Mouse (Mus musculus) heart, embryonic 16.5 days (tissue): ENCODE measurements around the gene Sema6d. TPM values are rescaled to one million over a fixed set of nuclear protein-coding genes. Genes with fewer than 3 reads are reported as not detected.

ENCODE experiments used
- ATAC-seq: fragments of 200-750 bp; cut with Nextera tagmentation; replicated peaks from 2 replicates; pipeline ENCODE4 v1.8.0; 2017; ENCODE audit warnings: moderate number of reproducible peaks; ENCODE audit not compliant: insufficient read depth, low FRiP score; ENCODE audit errors: extremely low read depth
- H3K27ac ChIP-seq: fragments of 300-500 bp; sonication (generic); 2 replicates; pipeline ENCODE4 v1.5.1; 2014; ENCODE audit warnings: mild to moderate bottlenecking, low read length, control low read depth, moderate library complexity
- H3K27me3 ChIP-seq: fragments of 300-500 bp; sonication (generic); 2 replicates; pipeline ENCODE4 v1.6.1; 2014; ENCODE audit warnings: low read length, mixed read lengths; ENCODE audit not compliant: control insufficient read depth, insufficient read depth
- H3K36me3 ChIP-seq: fragments of 300-500 bp; sonication (generic); 2 replicates; pipeline ENCODE4 v1.6.1; 2014; ENCODE audit not compliant: control insufficient read depth, insufficient read depth
- H3K4me1 ChIP-seq: fragments of 300-500 bp; sonication (generic); 2 replicates; pipeline ENCODE4 v1.6.1; 2014; ENCODE audit warnings: low read length, mixed read lengths; ENCODE audit not compliant: control insufficient read depth, insufficient read depth
- H3K4me2 ChIP-seq: fragments of 300-500 bp; sonication (generic); 2 replicates; pipeline ENCODE4 v1.6.1; 2014; ENCODE audit warnings: low read depth, mild to moderate bottlenecking, control low read depth, low read length
- H3K4me3 ChIP-seq: fragments of 300-500 bp; sonication (generic); 2 replicates; pipeline ENCODE4 v1.5.1; 2014; ENCODE audit warnings: mild to moderate bottlenecking, control low read depth, low read length
- H3K9ac ChIP-seq: fragments of 300-500 bp; sonication (generic); 2 replicates; pipeline ENCODE4 v1.6.1; 2014; ENCODE audit warnings: low read length, control low read depth
- H3K9me3 ChIP-seq: fragments of 300-500 bp; sonication (generic); replicated peaks from 2 replicates; pipeline ENCODE4 v1.6.1; 2016; ENCODE audit warnings: low read length; ENCODE audit not compliant: control insufficient read depth
- WGBS: fragments of 180-500 bp; shearing (Covaris S2); extraction: QIAGEN DNeasy Blood & Tissue Kit; methylation state at CpG from one replicate; pipeline ENCODE4 v1.1.7; 2014; 5-methylcytosine and 5-hydroxymethylcytosine counted together
- polyA plus RNA-seq: library from polyadenylated mRNA; unstranded; fragments of >200 nt; fragmentation: Nextera tagmentation; extraction: Ambion mirVana; gene quantifications from 2 replicates; pipeline ENCODE4 v1.2.1, GENCODE M21; 2015

Gene Sema6d
- polyA plus RNA-seq, 1 experiment from 2014 or later, result 17.8 TPM

DNA sequence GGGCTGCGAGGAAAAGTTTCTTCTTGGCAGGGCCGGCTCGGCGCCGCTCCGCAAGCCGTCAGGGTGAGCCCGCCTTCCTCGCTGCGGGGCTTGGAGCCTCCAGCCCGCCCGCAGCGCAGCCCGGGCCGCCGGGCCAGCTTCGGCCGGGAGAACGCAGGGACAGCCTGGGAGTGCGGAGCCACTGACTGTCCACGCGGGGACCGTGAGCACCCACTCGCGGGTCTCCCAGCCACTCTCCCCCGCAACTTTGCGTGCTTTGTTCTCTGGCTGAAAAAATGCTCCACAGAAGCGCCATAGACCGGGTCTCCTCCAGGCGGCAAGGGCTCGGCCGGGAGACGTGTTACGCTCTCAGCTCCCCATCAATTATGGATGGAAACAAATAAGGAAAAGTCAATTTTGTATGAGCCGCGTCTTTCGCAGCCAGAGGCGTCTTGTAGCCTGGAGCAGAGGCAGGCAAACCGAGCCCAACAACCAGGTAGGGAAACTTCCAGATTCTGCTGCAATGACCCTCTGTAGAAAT, 520.9 kb downstream of the Sema6d start:
- Histone ChIP-seq H3K27ac (peak overlapping the region; percentile 99), H3K36me3 (no peaks in the 10 kb centered on the region), H3K4me3 (peak overlapping the region; percentile 86), H3K9me3 (no peaks in the 10 kb centered on the region), H3K27me3 (no peaks in the 10 kb centered on the region), H3K4me1 (peaks cover 33% of the 10 kb centered on the region), H3K4me2 (peak overlapping the region; percentile 65), H3K9ac (peak overlapping the region; percentile 96)
- no peak; the same call in 1 of the 2 replicates for ATAC-seq
- under 1% methylated on average over 39 of the region's 39 CpGs for WGBS

- Histone ChIP-seq H3K9ac (peak overlapping the region; percentile 96), H3K36me3 (no peaks in the 10 kb centered on the region), H3K9me3 (no peaks in the 10 kb centered on the region), H3K4me1 (peaks cover 39% of the 10 kb centered on the region), H3K27ac (peak overlapping the region; percentile 99), H3K4me3 (peak overlapping the region; percentile 86), H3K4me2 (peak overlapping the region; percentile 65), H3K27me3 (no peaks in the 10 kb centered on the region)
- no peak for ATAC-seq
- 9% methylated on average over 13 of the region's 13 CpGs for WGBS
These were observed 521.5 kb downstream of the Sema6d start for GRCm38 (mm10) chr2:124611226-124611625.

DNA sequence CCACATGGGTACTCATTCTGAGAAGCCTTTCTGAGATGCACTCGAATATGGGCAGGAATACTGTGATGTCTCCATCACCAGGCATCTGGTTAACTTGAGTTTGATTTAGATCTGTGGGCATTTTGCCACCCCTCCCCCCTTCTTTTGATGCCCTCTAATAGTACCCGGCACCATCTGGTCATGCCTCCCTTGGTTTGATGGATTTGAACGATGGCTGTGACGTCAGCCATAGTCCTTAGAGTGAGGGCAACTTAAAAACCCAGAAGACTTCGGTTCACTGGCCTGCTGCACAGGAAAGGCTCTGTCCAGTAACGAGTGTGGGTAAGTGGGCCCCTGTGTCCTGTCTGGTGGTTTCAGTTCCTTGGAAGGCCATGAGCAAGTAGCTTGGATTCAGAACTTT, 522.5 kb downstream of the Sema6d start:
- Histone ChIP-seq H3K36me3 (no peaks in the 10 kb centered on the region), H3K9ac (peak overlapping the region; percentile 96), H3K4me3 (peak overlapping the region; percentile 86), H3K9me3 (no peaks in the 10 kb centered on the region), H3K27me3 (no peaks in the 10 kb centered on the region), H3K4me2 (peak overlapping the region; percentile 65), H3K4me1 (peaks cover 49% of the 10 kb centered on the region), H3K27ac (peak overlapping the region; percentile 17)
- 27% methylated on average over 6 of the region's 6 CpGs for WGBS
- ATAC-seq, result no peak

GRCm38 (mm10) chr2:124612727-124613510, 523.1 kb downstream of the Sema6d start:
- Histone ChIP-seq H3K4me2 (peak overlapping the region; percentile 65), H3K27ac (peak overlapping the region; percentile 17; the same call in 1 of the 2 replicates), H3K9ac (peak overlapping the region; percentile 96), H3K9me3 (no peaks in the 10 kb centered on the region), H3K36me3 (no peaks in the 10 kb centered on the region), H3K27me3 (no peaks in the 10 kb centered on the region), H3K4me3 (peak overlapping the region; percentile 86), H3K4me1 (peaks cover 50% of the 10 kb centered on the region)
- WGBS, result 46% methylated on average over 10 of the region's 10 CpGs
- no peak for ATAC-seq

DNA sequence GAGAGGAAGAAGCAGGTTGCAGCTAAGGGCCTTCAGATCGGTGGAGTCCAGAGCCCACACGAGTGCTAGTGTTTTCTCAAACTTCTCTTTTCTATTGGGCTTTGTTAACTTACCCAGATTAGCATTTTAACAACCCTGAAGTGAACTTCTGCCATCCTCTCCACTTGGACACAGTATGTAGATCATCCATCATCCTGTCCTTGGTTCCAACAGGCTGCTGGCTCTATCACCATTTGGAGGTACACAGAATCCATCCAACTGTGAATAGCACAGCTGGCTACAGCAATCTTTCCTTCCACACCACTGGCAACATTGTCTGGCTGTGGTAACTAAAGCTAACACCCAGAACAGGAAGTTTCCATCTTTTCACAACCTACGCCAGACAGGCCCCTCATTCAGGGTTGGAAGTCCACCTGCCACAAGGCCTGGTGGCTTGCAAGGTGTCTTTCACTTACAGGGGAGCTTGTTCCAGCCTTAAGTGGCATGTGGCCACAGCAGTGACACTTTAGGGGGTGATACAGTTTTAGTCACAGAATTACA, 524.0 kb downstream of the Sema6d start:
- H3K4me1 ChIP-seq, result peaks cover 58% of the 10 kb centered on the region

GRCm38 (mm10) chr2:124616746-124617145, 527.0 kb downstream of the Sema6d start:
- H3K27me3 ChIP-seq, result no peaks in the 10 kb centered on the region
- H3K4me3 ChIP-seq, result no peak overlapping the region
- peaks cover 79% of the 10 kb centered on the region for H3K4me1 ChIP-seq
- H3K9me3 ChIP-seq, result no peaks in the 10 kb centered on the region
- ATAC-seq, result peak; percentile 42; the same call in 1 of the 2 replicates
- H3K9ac ChIP-seq, result peak overlapping the region; percentile 50; the same call in 1 of the 2 replicates
- 21% methylated on average over 4 of the region's 4 CpGs for WGBS
- H3K4me2 ChIP-seq, result peak overlapping the region; percentile 52
- no peaks in the 10 kb centered on the region for H3K36me3 ChIP-seq
- H3K27ac ChIP-seq, result peak overlapping the region; percentile 92

More for the DNA sequence above, 524.0 kb downstream of the Sema6d start:
- H3K9ac ChIP-seq, result peak overlapping the region; percentile 42; the same call in 1 of the 2 replicates
- peak overlapping the region; percentile 65 for H3K4me2 ChIP-seq
- WGBS, result 39% methylated on average over 3 of the region's 3 CpGs
- H3K27me3 ChIP-seq, result no peaks in the 10 kb centered on the region
- no peaks in the 10 kb centered on the region for H3K9me3 ChIP-seq
- H3K27ac ChIP-seq, result peak overlapping the region; percentile 9; the same call in 1 of the 2 replicates
- H3K4me3 ChIP-seq, result peak overlapping the region; percentile 86
- no peaks in the 10 kb centered on the region for H3K36me3 ChIP-seq
- no peak for ATAC-seq

DNA sequence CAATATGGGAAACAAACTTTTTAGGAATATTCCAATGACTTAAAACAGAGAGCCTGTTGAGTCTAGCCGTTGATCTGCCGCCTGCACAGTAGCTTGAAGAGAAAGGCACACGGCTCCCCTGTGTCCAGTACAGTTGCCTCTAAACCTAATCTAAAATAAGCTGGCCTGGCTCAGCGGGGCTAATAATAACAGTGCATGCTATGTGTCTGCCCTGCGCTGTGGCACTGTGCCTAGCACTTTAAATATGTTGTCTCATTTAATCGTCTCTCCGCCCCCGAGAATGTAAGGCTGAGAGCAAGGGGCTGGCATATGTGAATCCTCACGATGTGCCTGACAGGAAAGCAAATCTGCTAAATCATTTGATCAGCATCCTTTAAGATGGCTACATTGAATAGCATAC, 527.7 kb downstream of the Sema6d start:
- 25% methylated on average over 9 of the region's 9 CpGs for WGBS
- H3K4me3 ChIP-seq, result peak overlapping the region; percentile 39
- peak; percentile 80 for ATAC-seq
- peak overlapping the region; percentile 52 for H3K4me2 ChIP-seq
- peaks cover 78% of the 10 kb centered on the region for H3K4me1 ChIP-seq
- H3K9ac ChIP-seq, result peak overlapping the region; percentile 50
- no peaks in the 10 kb centered on the region for H3K36me3 ChIP-seq
- peak overlapping the region; percentile 92 for H3K27ac ChIP-seq
- no peaks in the 10 kb centered on the region for H3K9me3 ChIP-seq
- no peaks in the 10 kb centered on the region for H3K27me3 ChIP-seq

DNA sequence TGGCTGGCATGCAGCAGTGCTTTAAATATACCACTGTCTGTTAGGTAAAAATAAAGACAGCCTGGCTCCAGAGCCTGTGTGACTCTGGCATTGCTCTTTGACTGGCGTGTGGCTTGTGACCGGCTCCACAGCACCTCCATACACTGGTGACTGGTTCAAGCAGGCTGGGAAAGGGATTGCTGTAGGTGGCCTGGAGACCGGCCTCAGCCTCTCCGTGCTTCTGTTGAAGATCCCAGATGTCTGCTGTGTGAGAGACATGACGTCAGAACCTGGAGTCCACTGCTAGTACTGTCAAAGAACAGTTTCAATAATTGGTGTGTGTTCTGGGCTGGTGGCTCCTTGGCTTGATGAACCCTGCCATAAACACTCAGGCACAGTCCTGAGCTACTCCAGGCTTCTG, 528.3 kb downstream of the Sema6d start:
- peaks cover 73% of the 10 kb centered on the region for H3K4me1 ChIP-seq
- no peaks in the 10 kb centered on the region for H3K36me3 ChIP-seq
- no peaks in the 10 kb centered on the region for H3K9me3 ChIP-seq
- 29% methylated on average over 5 of the region's 5 CpGs for WGBS
- H3K27me3 ChIP-seq, result no peaks in the 10 kb centered on the region
- H3K27ac ChIP-seq, result peak overlapping the region; percentile 92
- H3K4me3 ChIP-seq, result peak overlapping the region; percentile 39
- peak overlapping the region; percentile 52 for H3K4me2 ChIP-seq
- peak overlapping the region; percentile 28; the same call in 1 of the 2 replicates for H3K9ac ChIP-seq
- peak; percentile 53 for ATAC-seq
